Mouse (Mus musculus) thymus, postnatal 10 days (tissue): ENCODE data around the gene Scyl1.
"Not testable (repeated sequence)": the region's sequence is repeated elsewhere in the genome, so short reads cannot be mapped to it uniquely, and the experiment has no call there.

Experiments used
- DNase-seq, 2 experiments: peaks; one replicate each; pipeline ENCODE4 v3.0.0; 2021; ENCODE audit warnings: low spot score in 2 of 2

Scyl1 gene

DNA sequence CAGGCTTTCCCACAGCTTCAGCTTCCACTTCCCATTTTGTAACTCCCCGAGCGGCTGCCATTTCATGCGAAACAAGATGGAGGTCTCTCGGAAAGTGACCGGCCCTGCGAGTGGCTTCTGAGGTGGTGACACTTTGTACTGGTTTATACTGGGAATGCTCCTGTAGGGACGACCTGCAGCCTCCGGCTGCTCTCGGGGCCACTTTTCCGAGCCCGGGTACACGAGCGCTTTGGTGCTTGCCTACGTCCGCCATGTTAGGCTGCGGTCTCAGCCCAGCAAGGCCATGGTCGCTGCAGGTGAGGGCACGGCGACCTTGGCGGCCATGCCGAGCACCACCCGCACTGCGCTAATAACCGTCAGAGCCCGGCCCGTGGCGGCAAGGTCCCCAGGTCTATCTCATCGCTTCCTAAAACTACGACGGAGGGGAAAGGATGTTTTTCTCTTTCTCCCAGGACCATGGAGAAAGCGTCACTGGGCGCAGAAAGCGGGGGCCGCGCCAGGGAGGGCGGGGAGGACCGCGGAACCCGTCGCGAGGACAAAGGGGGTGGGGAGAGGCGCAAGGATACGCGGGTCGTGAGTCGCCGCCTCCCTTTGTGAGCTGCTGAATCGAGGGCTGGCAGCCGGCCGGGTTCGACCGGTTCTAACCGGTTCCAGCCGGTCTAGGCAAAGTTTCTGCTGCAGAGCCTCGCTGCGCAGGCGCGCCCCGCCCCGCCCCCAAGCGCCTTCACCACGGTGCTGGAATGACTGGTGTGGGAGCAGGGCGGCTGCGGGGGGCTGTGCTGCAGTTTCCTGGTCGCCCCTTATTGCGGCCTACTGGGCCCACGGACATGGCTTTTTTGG, 32.0 kb upstream of the Scyl1 start:
- DNase-seq, result peak; percentile 99 to 100

DNA sequence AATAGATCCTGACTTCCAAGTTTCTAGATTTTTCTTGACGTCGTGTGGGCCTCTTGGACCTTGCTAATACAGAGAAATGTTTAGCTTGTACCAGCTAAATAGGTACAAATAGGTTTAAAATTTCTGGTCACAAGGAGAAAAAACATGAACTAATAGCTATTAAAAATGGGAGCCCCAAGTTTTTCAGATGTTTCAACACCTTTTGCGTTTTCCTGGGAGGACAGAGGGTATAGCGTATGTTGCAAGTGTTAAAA, 31.5 kb upstream of the Scyl1 start:
- DNase-seq, result no peak

DNA sequence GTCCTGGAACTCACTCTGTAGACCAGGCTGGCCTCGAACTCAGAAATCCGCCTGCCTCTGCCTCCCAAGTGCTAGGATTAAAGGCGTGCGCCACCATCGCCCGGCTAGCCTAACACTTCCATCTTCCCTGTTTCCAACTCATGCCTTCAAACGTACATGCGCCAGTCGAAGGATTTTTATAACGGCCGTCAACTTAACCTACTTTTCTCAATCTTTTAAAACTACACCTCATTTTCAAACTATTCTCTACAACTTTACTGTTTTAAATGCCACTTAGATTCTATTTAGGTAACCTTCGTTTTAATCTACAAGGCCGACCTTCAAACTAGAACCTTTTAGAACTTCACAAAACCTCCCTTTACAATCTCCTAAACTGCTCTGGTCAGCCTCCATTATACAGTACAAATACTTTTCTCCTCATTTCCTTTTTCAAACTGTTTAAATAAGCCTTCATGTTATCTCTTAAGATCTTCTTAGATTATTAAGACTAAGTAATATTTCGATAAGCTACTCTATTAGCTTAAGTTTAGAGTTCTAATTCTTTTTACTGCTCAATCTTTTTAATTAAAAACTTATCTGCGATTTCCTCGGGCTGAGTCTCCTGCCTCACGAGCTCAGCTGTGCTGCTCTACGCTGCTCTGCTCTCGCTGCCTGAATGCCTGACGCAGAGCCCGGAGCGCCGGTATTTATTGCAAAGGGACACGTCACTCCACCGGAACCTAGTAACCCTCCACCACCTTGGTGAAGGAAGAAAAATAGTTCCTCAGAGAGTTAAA, 31.0 kb upstream of the Scyl1 start:
- peak; percentile 93 to 98 for DNase-seq

DNA sequence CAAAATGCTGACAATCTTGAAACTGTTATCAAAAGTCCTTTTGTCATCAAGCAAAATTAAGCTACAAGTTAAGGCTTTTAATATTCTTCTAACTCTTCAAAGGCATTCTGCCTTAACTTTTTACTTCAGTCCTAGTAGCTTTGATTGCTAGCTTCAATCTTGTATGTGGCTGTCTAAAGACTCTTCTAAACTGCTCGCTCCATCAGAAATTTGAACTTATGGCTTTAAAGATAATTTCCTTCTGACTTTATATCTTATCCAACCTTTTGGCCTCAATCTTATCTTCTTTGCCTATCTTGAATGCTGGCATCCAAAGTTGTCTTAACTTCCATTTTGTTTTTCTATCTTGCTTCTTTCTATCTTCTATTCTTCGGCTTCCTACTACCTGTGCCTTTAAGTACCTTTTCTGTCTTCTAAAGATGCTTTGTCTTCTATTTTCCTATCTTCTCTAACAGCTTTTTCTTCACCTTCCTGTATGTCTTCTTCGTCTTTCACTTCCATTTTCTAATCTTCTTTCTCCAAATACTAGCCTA, 30.3 kb upstream of the Scyl1 start:
- DNase-seq, result no peak

DNA sequence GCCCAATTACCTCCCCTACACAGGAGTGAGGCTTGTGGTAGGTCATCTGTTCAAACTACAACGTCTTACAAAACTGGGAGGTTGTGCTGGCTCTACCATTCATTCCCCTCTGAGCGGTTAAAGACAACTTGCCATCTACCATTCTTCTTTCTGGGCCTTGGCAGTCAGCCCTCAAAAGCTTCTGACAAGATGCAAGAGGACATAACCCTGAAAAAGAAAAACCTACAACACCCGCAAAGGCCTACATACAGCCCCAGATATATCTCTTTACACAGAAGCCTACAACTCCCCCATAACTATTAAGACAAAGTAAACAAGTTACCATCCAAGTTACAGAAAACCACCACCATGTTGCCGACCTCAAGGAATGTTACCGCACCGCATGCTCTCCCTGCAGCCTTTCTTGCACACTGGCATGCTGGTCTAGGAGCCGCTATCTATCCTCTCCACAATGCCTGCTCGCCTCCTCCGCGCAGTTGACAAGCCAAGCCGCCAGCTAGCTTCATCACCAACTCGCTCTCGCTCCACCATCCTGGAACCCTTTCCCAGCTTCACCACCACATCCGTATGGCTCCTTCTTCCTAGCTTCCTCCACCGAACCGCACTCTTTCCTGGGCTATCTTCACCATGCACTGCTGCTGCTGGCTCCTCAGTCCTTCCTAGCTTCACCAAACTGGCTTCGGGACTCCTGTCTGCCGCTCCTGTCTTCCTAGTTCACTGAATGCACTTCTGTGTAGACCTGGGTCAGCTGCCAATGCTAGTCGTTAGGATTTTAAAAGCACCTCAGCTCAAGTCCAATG, 29.6 kb upstream of the Scyl1 start:
- DNase-seq, result no peak

DNA sequence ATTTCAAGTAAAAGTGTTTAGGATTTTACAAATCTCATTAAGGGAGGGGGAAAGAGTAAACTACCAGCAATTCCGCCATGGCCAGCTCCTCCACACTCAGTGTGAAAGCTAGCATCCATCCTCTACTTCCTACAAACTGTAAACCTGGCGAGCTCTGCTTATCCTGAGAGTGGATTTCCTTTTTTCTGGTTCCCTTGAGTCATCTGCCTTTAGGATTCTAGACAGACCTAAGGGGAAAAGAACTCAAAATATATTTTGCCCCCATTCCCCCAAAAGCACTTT, 29.1 kb upstream of the Scyl1 start:
- no peak for DNase-seq

DNA sequence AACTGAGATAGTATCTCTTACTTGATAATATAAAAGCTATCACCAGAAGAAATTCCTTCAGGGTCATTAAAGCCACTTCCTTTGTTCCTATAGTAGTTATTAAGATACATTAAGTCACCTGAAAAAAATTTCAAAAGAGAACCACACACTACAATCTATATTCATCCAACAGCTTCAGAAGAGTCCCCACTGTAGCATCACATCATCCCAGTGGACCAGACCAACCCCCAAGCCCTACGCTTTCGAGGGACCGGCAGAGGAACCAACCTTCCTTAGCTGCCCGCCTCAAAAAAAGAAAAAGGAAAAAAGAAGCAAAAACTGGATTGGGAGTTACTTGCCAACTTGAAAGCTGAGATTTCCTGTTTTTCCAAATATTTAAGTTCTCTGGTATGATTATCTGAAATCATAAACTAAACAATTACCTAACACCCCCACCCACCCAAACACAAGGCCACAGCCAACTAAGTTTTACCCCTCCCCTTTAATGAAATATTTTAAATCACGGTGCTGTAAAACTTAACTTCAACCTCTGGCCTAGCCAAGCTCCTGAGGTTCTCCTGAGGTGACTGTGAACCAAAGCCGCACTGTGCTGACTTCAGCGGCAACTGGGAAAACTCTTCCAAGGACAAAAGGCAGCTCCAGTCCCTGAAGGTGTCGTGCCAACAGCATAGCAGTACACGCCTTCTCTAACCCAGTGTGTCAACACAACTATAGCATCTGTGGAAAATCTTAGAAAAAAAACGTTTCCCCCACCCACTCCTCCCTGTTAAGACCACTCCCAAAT, 28.5 kb upstream of the Scyl1 start:
- no peak for DNase-seq

DNA sequence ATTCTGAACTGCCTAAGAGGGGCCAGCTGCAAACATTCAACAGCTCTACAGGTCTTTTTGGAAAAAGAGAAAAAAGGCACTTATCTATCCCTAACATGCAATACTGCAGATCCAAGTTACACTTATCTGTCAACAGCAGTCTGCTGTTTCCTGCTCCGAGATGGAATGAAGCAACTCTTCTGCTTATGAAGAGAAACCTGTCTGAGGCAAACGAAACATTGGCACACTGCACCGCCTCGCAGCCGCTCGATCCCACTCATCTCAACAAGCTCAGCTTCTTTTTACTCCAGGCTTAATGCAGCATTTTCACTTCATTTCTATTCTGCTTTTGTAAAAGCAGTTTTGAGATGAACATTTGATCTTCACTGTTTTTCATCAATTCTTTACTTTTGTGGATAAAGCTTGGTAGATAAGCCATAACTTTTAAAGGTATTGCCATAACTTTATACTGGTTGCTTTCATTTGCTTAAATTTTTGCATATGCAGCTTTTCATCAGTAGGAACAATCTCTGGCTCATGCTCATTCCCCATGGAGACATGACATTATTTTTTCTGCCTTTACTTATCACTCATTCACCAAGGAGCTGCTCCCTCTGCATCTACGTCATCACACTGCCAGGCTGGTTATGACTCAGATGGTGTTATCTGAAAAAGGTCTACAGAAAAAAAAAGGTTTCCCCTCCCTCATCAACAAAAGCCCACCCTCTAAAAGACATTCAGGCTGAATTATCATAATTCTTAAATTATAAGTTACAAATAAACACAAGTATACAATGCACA, 27.7 kb upstream of the Scyl1 start:
- DNase-seq, result no peak

DNA sequence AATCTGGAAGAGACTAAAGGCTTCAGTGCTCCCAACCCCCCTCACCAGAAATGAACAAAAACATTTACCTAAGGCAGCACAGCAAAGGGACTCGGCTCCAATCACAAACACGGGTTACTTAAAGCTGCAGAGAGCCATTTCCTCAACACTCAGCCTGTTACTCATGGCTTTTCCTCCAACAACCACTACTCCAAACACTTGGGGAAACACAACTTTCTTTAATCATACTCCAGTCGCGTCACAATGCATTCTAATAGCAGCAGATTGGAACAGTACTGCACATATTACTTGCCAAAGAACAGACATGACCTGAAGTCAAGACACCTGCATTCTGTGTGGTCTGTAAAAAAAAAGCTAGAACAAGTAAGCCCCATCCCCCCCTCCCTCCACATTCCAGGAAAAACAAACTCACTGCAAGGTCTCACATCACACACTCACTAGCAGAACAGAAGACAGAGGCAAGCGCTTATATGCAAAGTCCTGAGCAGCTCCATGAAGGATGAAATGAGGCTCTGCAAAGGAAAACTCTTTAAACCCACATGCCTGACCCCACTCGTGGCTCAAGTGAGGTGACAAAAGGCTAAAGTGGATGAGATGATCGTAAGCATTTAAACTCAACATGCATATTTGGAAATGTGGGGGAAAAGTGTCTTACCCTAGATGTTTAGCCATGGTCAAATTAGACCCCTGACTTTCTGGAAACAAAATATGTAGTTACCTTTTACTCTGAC, 26.3 kb upstream of the Scyl1 start:
- DNase-seq, result no peak

DNA sequence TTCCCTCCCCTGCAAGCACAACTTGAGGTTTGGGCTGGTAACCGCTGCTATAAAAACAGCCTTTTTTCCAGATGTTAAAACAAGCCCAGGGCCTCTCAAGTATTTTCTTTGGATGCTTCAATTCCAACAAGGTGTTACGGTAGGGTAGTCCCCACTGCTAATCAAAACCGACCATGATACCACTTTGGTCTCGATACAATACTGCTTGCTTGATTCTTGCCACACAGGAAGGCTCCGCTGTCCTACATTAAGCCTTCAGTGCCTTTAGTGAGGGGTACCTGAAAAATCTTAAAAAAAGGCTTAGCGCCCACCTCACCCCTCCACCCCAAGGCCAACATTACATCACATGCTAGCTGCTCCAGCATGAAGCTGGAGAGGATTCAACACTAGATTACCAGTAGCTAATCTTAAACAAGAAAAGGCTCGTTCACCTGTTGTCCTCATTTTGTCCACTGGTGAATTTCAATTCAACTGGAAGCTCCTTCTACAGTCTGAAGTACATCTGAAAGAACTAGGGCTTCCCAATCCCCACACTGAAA, 25.4 kb upstream of the Scyl1 start:
- no peak for DNase-seq

DNA sequence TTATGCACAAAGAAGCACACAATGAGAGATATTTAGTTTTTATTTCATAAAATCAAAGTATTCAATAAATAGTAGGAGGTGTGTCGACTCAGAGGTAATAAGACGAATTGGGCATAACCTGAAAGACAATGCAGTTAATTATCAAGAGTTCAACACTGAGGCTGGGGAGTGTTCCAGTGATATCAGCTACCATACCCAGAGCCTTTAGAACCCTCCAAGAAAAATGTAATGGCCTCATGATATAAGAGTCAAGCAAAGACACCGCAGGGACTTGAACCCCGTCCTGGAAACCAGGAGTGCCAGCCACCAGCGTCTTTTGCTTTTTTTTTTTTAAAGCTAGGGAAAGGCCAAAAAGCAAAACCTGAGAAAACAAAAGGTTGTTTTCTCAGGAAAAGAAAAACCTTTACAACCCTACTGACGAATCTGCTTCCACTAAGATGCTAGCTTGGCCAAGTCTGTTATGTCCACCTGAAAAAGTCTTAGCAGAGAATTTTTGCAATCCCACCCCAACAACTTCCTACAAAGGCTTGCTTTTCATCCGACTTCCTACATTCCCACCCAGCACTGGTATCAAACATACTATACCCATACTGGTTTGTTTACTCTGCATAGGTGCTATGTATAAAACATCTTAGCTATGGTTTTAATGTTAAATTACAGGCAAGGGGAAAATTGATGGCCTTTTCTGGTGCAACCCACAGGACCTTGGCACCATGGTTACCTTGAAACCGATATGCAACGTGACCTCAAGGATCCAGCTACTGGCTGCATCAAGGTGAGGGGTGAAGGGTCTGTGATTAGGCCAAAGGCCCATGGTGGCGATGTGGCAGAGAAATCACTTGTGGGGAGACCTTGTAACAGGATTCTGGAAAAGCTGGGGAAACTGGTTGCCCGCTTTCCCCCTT, 24.7 kb upstream of the Scyl1 start:
- DNase-seq, result no peak

DNA sequence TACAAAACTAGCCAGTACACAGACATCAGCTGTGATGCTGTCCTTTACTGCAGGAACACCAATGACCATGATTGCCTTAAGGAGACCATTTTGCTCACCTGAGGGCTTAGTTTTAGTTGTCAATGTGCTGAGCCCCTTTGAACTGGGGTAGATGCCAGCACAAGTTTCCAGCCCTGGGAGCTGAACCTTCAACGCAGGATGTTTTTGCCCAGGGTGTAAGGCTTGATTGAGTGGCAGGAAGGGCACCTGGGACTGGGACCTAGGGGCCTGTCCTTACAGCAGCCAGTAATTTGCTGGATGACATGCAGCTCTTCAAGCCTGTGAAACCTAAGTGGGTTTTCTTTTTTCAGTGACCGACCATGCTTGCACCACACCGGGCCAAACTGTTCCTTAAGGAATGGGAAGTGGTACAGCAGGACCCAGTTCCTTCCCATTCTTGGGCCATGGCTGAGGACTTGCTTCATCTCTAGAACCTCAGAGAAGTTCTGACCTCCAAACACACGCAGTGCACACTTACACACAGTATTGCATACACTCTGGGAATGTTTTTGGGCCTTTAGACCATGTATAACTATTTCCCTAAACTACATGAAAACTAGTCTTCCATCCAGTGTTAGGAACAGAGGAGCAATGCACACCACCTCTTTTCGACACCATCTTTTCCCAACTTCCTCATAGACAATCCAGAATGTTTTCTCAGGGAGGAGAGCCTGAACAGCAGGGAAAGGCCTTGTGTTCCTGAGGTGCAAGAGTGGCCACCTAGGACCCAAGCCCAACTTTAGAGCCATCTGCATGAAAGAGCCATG, 23.8 kb upstream of the Scyl1 start:
- DNase-seq, result no peak

DNA sequence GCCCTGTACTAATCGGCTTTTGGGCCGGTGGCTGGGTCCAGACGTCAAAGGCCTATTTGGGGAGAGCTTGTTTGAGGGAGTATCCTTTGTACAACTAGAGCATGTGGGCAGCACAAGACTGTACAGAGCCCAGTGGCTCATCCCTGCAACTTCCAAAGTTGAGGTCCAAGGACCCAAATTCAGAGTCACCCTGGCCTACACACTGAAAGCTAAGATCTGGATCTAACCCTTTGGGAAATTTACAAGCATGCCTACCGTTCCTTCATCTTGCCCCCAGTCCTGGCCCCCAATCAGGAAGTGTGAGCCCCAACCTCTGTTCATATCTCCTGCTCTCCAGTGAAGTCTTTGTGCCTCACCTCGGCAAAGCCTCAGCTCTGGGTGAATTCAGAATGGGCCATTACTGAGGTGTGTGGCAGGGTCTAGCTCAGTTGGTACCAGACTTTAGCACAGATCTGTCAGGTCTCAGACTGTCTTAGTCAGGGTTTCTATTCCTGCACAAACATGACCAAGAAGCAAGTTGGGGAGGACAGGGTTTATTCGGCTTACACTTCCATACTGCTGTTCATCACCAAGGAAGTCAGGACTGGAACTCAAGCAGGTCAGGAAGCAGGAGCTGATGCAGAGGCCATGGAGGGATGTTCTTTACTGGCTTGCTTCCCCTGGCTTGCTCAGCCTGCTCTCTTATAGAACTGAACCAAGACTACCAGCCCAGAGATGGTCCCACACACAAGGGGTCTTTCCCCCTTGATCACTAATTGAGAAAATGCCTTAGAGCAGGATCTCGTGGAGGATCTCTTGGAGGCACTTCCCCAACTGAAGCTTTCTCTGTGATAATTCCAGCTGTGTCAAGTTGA, 22.9 kb upstream of the Scyl1 start:
- DNase-seq, result not testable (repeated sequence)

DNA sequence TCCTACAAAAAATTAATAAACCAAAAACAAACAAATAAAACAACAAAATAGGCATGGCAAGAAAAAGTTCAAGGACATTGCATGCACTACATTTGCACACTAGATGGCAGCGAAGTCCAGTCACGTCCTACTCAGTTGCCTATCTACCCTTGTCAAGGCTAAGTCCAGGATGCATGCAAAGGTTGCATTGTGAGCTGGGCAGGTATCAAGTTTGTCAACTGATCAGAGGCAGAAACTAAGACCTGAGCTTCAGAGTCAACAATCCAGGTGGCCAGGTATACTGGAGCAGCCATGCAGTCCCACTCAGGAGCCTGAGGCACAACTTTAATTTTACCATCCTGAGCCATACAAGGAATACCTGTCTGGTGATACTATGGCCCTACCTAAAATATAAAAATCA, 21.9 kb upstream of the Scyl1 start:
- DNase-seq, result peak in 1 of 2 experiments; percentile 62

DNA sequence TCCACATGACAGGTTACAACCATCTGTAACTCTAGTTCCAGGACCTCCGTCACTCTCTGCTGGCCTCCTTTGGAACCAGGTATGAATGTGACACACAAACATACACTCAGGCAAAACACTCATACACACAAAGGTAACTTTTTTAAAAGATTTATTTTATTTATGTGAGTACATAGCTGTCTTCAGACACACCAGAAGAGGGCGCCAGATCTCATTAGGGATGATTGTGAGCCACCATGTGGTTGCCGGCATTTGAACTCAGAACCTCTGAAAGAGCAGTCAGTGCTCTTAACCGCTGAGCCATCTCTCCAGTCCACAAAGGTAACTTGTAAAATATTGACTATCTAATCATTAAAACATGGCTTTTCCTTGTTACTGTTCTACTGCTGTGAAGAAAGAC, 20.1 kb upstream of the Scyl1 start:
- no peak for DNase-seq

DNA sequence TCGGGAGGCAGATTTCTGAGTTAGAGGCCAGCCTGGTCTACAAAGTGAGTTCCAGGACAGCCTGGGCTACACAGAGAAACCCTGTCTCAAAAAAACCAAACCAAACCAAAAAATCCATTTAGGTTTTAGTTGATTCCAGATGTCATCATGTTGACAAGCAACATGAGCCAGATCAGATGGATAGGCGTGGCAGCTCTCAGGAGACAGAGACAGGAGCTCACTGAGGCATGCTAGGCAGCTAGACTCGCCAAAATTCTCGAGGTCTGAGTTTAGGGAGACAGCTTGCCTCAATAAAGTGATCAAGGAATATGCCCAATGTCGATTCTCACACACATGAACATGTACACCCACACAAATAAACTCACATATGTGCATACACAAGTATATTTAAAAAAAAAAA, 17.8 kb upstream of the Scyl1 start:
- no peak for DNase-seq

DNA sequence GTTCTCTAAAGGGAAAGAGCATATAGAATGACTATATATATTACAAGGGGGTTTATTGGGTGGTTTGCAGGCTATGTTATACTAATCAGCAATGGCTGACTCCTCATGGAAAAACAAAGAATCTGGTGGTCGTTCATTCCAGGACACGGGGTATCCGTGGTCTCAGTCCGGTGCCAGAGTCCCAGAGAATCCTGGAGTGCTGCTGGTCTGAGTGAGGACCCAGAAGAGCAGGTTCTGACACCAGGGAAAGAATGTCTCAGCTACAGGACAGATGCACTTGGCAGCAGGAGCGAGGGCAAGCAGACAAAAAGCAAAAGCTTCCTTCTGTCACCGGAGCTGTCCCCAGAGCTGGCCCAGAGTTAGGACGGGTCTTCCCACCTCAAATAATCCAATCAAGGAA, 17.4 kb upstream of the Scyl1 start:
- no peak for DNase-seq
